Mouse (Mus musculus) lung, embryonic 15.5 days (tissue): ENCODE measurements around the gene Stk11. TPM values are rescaled to one million over a fixed set of nuclear protein-coding genes. Genes with fewer than 3 reads are reported as not detected.

Experiments used
- ATAC-seq: fragments of 200-750 bp; cut with Nextera tagmentation; 2 replicates; pipeline ENCODE4 v1.8.0; 2017; ENCODE audit warnings: moderate number of reproducible peaks, borderline replicate concordance; ENCODE audit not compliant: low FRiP score, low TSS enrichment; ENCODE audit errors: extremely low read depth
- H3K27ac ChIP-seq: fragments of 300-500 bp; sonication (generic); 2 replicates; pipeline ENCODE4 v1.5.1; 2015; ENCODE audit warnings: moderate library complexity, mild to moderate bottlenecking, inconsistent platforms
- H3K27me3 ChIP-seq: fragments of 300-500 bp; sonication (generic); 2 replicates; pipeline ENCODE4 v1.6.1; 2015; ENCODE audit warnings: inconsistent platforms
- H3K36me3 ChIP-seq: fragments of 300-500 bp; sonication (generic); 2 replicates; pipeline ENCODE4 v1.6.1; 2015; ENCODE audit warnings: inconsistent platforms
- H3K4me1 ChIP-seq: fragments of 300-500 bp; sonication (generic); 2 replicates; pipeline ENCODE4 v1.6.1; 2015; ENCODE audit warnings: inconsistent platforms
- H3K4me2 ChIP-seq: fragments of 300-500 bp; sonication (generic); 2 replicates; pipeline ENCODE4 v1.6.1; 2015; ENCODE audit warnings: inconsistent platforms, mild to moderate bottlenecking, moderate library complexity
- H3K4me3 ChIP-seq: fragments of 300-500 bp; sonication (generic); 2 replicates; pipeline ENCODE4 v1.5.1; 2015; ENCODE audit warnings: mild to moderate bottlenecking, inconsistent platforms
- H3K9ac ChIP-seq: fragments of 300-500 bp; sonication (generic); 2 replicates; pipeline ENCODE4 v1.6.1; 2015; ENCODE audit warnings: inconsistent platforms
- H3K9me3 ChIP-seq: fragments of 300-500 bp; sonication (generic); 2 replicates; pipeline ENCODE4 v1.6.1; 2016; ENCODE audit warnings: inconsistent platforms
- WGBS: fragments of 180-500 bp; shearing (Covaris S2); methylation state at CpG from one replicate; pipeline ENCODE4 v1.1.7; 2015; 5-methylcytosine and 5-hydroxymethylcytosine counted together
- polyA plus RNA-seq: library from polyadenylated mRNA; unstranded; fragments of >200 nt; fragmentation: Nextera tagmentation; extraction: Ambion mirVana; gene quantifications from 2 replicates; pipeline ENCODE4 v1.2.1, GENCODE M21; 2015

Stk11 gene
- polyA plus RNA-seq, 1 experiment from 2014 or later: 18.6 TPM

DNA sequence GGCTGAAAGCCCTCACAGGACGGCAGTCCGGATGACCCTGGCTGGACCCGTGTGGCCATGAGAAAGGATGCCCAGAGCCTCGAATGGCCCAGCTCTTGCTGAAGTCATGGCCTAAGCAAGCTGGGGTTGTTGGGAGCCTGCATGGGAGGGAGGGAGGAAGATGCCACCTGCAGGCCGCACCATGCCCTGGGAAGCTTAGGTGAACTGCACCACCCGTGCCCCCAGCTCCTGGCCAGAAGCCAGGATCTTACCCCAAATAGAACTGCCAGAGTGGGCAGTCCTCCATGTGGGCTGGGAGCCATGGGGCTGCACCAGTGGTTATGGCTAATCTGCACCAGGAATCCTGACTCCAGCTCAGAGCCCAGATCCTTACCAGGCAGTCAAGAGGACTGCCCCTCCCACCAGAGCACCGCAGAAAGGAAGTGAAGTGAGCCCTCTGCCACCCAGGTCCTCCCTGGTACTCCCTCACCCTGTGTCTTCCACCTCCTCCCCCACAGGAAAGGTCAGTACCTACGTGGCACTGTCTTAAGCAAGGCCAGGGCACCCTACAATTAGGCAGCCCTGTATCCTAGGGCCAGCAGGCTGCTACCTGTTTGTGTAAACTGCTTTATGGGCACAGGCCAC is 17.7 kb downstream of the Stk11 start:
- Histone ChIP-seq H3K27ac (no peak overlapping the region), H3K9me3 (no peaks in the 10 kb centered on the region), H3K36me3 (peaks cover 41% of the 10 kb centered on the region), H3K27me3 (peaks cover 33% of the 10 kb centered on the region), H3K4me2 (no peak overlapping the region), H3K4me1 (peaks cover 40% of the 10 kb centered on the region), H3K9ac (no peak overlapping the region), H3K4me3 (no peak overlapping the region)
- 70% methylated on average over 8 of the region's 8 CpGs for WGBS
- no peak for ATAC-seq

DNA sequence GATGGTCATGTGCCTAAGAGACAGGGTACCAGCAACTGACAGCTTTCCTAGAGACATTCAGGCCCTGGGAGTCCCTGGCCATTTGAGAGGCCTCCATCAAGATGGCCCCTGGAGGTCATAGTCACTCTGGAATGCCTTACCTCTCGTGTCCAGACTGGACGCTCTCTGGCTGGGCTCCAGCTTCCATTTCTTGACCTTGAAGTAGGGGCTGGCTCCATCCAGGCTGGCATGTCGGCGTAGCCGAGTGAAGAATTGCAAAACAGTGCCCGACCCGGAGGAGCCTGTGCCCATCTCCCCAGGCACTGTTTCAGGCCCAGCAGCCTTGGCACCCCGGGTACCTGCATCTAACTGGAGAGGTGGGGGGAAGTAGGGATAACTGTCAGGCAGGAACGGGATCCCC is 18.8 kb downstream of the Stk11 start:
- ATAC-seq: no peak
- Histone ChIP-seq H3K36me3 (peaks cover 30% of the 10 kb centered on the region), H3K9me3 (no peaks in the 10 kb centered on the region), H3K27me3 (peaks cover 43% of the 10 kb centered on the region), H3K4me2 (no peak overlapping the region), H3K4me3 (no peak overlapping the region), H3K4me1 (peaks cover 48% of the 10 kb centered on the region), H3K27ac (no peak overlapping the region), H3K9ac (no peak overlapping the region)
- WGBS: 86% methylated on average over 9 of the region's 9 CpGs

DNA sequence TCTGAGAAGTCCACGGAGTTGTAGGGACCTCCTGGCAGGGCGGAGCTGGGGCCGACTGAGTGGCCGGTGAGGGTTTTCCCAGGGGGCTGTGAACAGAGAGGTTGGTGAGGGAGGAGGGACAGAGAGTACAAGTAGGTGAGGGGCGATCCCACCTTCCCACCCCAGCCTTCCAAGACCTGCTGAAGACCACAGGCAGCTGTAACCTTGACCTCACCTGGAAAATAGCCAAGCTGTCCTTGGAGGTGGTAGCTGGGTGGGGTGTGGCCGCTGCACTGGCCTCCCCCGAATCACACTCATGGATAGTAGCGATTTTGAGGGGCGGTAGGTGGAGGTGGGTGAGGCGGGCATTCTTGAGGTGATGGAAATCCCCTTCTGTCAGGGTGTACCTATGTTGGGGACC is 19.6 kb downstream of the Stk11 start:
- 78% methylated on average over 10 of the region's 10 CpGs for WGBS
- Histone ChIP-seq H3K4me3 (no peak overlapping the region), H3K4me1 (peaks cover 50% of the 10 kb centered on the region), H3K9ac (no peak overlapping the region), H3K27ac (no peak overlapping the region), H3K36me3 (peaks cover 23% of the 10 kb centered on the region), H3K4me2 (no peak overlapping the region), H3K9me3 (no peaks in the 10 kb centered on the region), H3K27me3 (peaks cover 51% of the 10 kb centered on the region)
- no peak for ATAC-seq

DNA sequence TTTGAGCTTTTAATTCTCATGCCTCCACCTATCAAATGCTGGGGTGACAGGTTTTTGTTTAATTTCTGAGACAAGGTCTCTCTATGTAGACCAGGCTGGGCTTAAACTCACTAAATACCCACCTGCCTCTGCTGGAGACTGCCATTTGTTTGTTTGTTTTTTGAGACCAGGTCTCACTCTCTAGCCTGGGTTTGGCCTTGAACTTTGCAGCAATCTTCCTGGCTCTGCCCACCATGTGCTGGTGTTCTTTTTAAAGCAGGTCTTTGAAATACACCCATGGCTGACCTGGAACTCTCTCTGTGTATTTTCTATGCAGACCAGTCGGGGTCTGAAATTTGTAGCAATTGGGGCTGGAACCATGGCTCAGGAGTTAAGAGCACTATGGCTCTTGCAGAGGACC is 20.0 kb downstream of the Stk11 start:
- H3K9ac ChIP-seq: no peak overlapping the region
- ATAC-seq: no peak
- H3K4me2 ChIP-seq: no peak overlapping the region
- no peak overlapping the region for H3K27ac ChIP-seq
- peaks cover 53% of the 10 kb centered on the region for H3K27me3 ChIP-seq
- peaks cover 18% of the 10 kb centered on the region for H3K36me3 ChIP-seq
- H3K4me1 ChIP-seq: peaks cover 51% of the 10 kb centered on the region
- WGBS: 86% methylated on average over 1 of the region's 1 CpGs
- H3K4me3 ChIP-seq: no peak overlapping the region
- no peaks in the 10 kb centered on the region for H3K9me3 ChIP-seq

DNA sequence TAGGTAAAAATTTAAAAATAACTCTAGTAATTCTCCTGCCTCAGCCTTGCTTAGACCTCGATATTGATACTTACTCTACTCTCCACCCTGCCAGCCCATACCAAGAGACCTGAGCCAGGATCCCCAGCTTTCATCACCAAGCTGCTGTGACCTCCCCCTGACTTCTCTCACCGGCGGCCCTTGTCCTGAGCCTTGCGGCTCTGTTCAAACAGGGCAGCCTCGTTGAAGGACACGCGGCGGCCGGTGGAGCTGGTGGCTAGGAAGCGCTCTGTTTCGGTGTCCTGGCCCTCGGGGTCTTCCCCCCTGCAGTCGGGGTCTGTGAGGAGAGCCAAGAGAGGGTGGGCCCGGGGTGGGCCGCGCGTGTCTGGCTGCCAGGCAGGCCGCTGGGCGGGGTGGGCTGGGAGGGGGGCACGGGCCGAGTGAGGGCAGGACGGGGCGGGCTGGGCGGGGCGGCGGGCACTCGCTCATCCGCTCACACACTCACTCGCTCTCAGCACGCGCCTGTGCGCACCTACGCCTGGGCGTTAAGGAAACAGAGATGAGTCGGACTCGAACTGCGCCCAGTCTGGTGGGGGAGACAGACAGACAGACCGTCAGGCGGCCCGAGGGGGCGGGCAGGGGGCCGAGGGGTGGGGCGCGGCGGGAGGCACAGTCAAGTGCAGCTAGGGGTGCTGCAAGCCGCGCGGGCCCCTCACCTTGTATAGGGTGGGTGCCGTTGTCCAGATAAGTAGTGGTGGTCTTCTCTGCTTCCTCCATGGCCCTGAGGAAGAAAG is 20.8 kb downstream of the Stk11 start:
- Histone ChIP-seq H3K36me3 (peaks cover 11% of the 10 kb centered on the region; the same call in 1 of the 2 replicates), H3K9me3 (no peaks in the 10 kb centered on the region), H3K4me2 (peak overlapping the region; percentile 98), H3K4me3 (peak overlapping the region; percentile 61), H3K9ac (peak overlapping the region; percentile 8; the same call in 1 of the 2 replicates), H3K27me3 (peaks cover 53% of the 10 kb centered on the region), H3K27ac (peak overlapping the region; percentile 74), H3K4me1 (peaks cover 52% of the 10 kb centered on the region)
- 11% methylated on average over 47 of the region's 49 CpGs for WGBS
- no peak for ATAC-seq

DNA sequence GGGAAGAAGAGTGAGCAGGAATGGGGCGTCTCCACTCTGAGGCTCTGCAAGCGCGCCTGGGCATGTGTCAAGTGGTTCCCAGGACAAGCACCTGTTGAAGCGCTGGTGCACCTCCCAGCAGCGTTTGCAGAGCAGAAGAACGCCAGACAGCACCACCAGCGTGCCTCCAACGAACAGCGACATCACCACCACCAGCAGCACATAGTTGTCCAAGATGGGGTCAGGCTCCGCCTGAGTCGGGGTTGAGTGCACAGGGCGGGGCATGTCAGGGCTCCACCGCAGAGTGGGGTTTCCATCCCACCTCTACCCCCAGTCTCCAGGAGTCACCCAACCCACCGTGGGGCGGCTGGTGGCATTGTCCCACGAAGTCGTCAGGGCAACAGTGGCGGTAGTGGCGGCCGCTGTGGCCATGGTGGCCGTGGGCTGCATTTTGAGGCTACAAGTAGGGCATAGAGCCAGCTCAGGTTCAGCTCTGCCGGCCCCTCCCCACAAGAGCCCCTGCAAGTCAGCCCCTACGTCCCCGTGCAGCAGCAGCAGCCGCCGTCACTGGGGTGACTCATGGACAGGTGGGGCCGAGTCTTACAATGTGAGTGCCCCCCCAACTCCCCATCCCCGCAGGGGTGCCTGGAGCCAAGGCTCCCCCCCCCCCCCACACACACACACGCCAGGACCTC is 21.5 kb downstream of the Stk11 start:
- no peak for ATAC-seq
- peaks cover 5% of the 10 kb centered on the region; the same call in 1 of the 2 replicates for H3K36me3 ChIP-seq
- peaks cover 52% of the 10 kb centered on the region for H3K4me1 ChIP-seq
- peaks cover 53% of the 10 kb centered on the region for H3K27me3 ChIP-seq
- peak overlapping the region; percentile 74 for H3K27ac ChIP-seq
- H3K4me3 ChIP-seq: peak overlapping the region; percentile 61
- peak overlapping the region; percentile 98 for H3K4me2 ChIP-seq
- H3K9ac ChIP-seq: peak overlapping the region; percentile 8; the same call in 1 of the 2 replicates
- WGBS: 5% methylated on average over 29 of the region's 29 CpGs
- H3K9me3 ChIP-seq: no peaks in the 10 kb centered on the region

DNA sequence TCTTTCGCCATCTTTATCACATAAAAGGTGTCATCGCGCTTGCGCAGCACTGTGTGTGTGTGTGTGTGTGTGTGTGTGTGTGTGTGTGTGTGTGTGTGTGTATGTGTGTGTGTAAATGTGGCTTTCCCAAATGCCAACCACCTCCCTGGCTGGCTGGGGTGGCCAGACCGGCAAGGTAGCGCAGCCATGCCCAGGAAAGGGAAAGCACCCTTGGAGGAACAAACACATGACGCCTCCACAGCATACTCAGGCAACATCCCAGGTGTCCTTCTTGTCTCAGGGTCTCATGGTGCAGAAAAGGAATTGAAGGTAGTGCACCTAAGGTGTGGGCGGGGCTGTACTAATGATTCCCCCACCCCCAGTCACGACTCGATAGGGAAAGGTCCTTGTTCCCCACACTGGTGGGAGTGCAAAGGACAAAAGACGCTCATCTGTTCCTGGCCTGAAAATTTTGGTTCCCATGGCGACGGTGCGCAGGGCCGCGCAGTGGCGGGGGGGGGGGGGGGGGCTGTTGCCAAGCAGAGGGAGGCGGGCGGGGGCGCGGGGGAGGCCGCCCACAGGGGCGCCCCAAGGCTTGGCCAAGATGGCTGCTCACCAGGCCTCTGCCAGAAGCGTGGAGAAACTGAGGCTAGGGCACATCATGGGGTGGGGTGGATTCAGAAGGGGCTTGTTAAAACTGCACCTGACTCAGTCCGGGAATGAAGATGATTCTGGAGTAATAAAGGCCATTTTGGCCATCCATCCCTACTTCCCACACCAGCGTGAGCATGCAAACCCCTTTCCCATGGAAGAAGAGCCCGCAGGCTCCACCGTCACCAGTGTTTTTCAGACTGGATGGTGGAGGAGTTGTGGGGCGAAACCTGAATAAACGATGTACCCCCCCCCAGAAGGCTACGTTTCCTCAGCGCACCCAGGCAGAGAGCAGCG is 22.3 kb downstream of the Stk11 start:
- Histone ChIP-seq H3K36me3 (no peaks in the 10 kb centered on the region), H3K27ac (peak overlapping the region; percentile 74), H3K4me1 (peaks cover 55% of the 10 kb centered on the region), H3K9ac (peak overlapping the region; percentile 70), H3K4me3 (peak overlapping the region; percentile 61), H3K4me2 (peak overlapping the region; percentile 98), H3K27me3 (peaks cover 53% of the 10 kb centered on the region), H3K9me3 (no peaks in the 10 kb centered on the region)
- WGBS: 5% methylated on average over 21 of the region's 33 CpGs
- no peak for ATAC-seq

DNA sequence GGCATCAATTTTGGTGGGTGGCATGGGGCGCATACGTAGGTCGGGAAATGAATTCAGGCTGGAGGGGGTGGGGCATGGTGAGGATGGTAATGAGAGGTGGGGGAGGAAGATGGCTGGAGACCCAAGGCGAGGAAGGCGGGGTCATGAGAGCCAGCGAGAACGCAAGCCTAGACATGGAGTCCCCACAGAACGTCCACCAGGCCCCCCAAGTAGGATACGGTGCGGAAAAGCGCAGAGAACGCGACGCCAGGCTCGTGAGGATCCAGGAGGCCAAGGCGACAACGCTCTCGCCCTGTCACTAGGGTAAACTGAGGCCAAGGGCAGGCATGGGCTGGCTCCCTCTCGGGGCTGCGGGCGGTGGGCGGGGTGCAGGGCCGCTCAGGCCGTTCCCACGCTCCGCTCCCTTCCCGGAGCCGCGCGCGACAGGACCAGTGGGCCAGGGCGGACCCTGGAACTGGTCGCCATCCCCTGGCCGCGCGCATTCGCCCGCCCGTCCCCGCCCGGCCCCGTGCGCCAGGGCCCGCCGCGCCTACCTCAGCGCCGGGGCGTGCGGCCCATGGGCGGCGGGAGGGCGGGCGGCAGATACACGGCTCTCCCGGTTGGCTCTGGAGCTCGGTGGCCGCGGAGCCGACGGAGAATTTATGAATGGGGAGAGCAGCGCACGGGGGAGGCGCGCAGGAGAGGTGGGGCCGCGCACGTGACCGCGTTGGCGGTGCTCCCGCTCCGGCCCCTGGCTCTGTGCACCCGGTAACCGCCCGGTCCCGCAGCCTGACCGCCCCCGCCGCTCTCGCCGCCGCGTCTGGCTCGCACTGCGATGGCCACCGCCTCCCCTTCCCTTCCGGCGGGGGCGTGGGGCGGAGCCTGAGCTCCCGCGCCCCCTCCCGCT is 23.2 kb downstream of the Stk11 start, which contains the start of gene Atp5d:
TSS of gene Atp5d (plus strand) at position 80 of the 886 bp plus-strand sequence.
- H3K4me3 ChIP-seq: peak within 1 kb of the TSS; percentile 61
- peak within 1 kb of the TSS; percentile 70 for H3K9ac ChIP-seq
- H3K4me2 ChIP-seq: peak within 1 kb of the TSS; percentile 98
- H3K36me3 ChIP-seq: peaks cover 4% of the 10 kb centered on the region
- H3K9me3 ChIP-seq: no peaks in the 10 kb centered on the region
- WGBS: under 1% methylated on average over 70 of the region's 94 CpGs
- H3K27ac ChIP-seq: peak within 1 kb of the TSS; percentile 74
- peaks cover 53% of the 10 kb centered on the region for H3K27me3 ChIP-seq
- H3K4me1 ChIP-seq: peaks cover 58% of the 10 kb centered on the region
- no peak for ATAC-seq

DNA sequence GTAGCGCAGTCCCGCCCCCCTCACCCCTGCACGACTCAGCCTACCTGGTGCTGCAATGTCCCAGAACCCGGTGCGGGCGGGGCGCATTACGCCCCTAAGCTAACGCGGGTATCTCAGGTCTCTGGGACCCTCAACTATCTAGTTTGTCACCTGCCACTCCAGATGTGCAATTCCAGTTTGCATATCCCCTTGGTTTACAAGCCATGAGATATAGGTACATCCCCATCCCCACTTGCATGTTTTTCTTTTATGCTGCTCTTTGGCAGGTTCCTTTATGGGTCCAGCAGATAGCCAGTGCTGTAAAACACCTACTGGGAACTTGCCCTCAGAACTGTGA is 23.8 kb downstream of the Stk11 start:
- H3K4me2 ChIP-seq: peak overlapping the region; percentile 98
- peaks cover 53% of the 10 kb centered on the region for H3K27me3 ChIP-seq
- H3K9me3 ChIP-seq: no peaks in the 10 kb centered on the region
- H3K4me1 ChIP-seq: peaks cover 58% of the 10 kb centered on the region
- peak overlapping the region; percentile 70 for H3K9ac ChIP-seq
- H3K4me3 ChIP-seq: peak overlapping the region; percentile 61
- H3K27ac ChIP-seq: peak overlapping the region; percentile 74
- 0% methylated on average over 10 of the region's 10 CpGs for WGBS
- ATAC-seq: no peak
- H3K36me3 ChIP-seq: peaks cover 10% of the 10 kb centered on the region

DNA sequence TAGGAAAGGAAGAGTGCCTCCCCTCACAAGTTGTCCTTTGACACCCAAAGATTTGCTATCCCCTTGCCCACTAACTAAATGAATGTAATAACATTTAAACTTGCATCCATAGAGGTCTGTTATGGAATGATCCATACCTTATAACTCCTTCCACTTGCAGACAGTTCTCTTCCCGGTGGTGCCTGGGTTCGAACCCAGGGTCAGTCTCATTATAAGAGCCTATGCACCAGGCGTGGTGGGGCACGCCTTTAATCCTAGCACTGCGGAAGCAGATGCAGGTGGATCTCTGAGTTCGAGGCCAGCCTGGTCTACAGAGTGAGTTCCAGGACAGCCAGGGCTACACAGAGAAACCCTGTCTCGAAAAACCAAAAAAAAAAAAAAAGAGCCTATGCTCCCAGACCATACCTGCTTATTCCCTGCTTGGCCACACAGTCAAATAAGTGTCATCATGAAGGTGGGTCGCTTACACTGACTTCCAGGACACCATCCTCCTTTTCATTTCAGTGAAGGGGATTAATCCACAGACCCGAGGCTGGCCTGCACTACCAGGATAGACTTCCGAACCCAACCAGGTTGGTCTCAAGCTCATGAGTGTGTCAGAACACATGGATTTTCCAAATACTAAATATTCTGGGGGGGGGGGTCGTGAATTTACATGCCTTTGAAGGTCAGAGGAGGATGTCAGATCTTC is 24.5 kb downstream of the Stk11 start:
- Histone ChIP-seq H3K9me3 (no peaks in the 10 kb centered on the region), H3K9ac (no peak overlapping the region), H3K4me3 (no peak overlapping the region), H3K36me3 (peaks cover 18% of the 10 kb centered on the region), H3K27me3 (peaks cover 52% of the 10 kb centered on the region), H3K27ac (0 out of 2 replicates have a peak overlapping the region, but pooled peaks have one; percentile 74), H3K4me2 (peak overlapping the region; percentile 98; the same call in 1 of the 2 replicates), H3K4me1 (peaks cover 62% of the 10 kb centered on the region)
- WGBS: 72% methylated on average over 11 of the region's 11 CpGs
- ATAC-seq: no peak
